Mouse (Mus musculus) intestine, postnatal 0 days (tissue): Measurements from ENCODE around the gene Cmtm4. TPM values are rescaled to one million over a fixed set of nuclear protein-coding genes. Genes with fewer than 3 reads are reported as not detected.

ENCODE experiments used
- ATAC-seq: fragments of 200-750 bp; cut with Nextera tagmentation; 2 replicates; pipeline ENCODE4 v1.8.0; 2017; ENCODE audit warnings: mild to moderate bottlenecking, moderate TSS enrichment, moderate library complexity
- H3K27ac ChIP-seq: fragments of 300-500 bp; sonication (generic); 2 replicates; pipeline ENCODE4 v1.5.1; 2014; ENCODE audit warnings: mild to moderate bottlenecking, low read depth, low read length, moderate library complexity
- H3K27me3 ChIP-seq: fragments of 300-500 bp; sonication (generic); replicated peaks from 2 replicates; pipeline ENCODE4 v1.6.1; 2014; ENCODE audit warnings: low read length, mixed read lengths; ENCODE audit not compliant: control insufficient read depth, insufficient read depth
- H3K36me3 ChIP-seq: fragments of 300-500 bp; sonication (generic); 2 replicates; pipeline ENCODE4 v1.6.1; 2014; ENCODE audit warnings: mild to moderate bottlenecking, moderate library complexity; ENCODE audit not compliant: control insufficient read depth, insufficient read depth
- H3K4me1 ChIP-seq: fragments of 300-500 bp; sonication (generic); replicated peaks from 2 replicates; pipeline ENCODE4 v1.6.1; 2014; ENCODE audit warnings: antibody characterized with exemption, low read length, mixed read lengths; ENCODE audit not compliant: control insufficient read depth, insufficient read depth
- H3K4me2 ChIP-seq: fragments of 300-500 bp; sonication (generic); replicated peaks from 2 replicates; pipeline ENCODE4 v1.6.1; 2014; ENCODE audit warnings: low read depth, mild to moderate bottlenecking, moderate library complexity
- H3K4me3 ChIP-seq: fragments of 300-500 bp; sonication (generic); 2 replicates; pipeline ENCODE4 v1.5.1; 2014; ENCODE audit warnings: low read depth, low read length
- H3K9ac ChIP-seq: fragments of 300-500 bp; sonication (generic); 2 replicates; pipeline ENCODE4 v1.6.1; 2014; ENCODE audit warnings: mild to moderate bottlenecking, low read depth, low read length
- H3K9me3 ChIP-seq: fragments of 300-500 bp; sonication (generic); 2 replicates; pipeline ENCODE4 v1.6.1; 2016; ENCODE audit warnings: mixed run types; ENCODE audit not compliant: control insufficient read depth
- CTCF ChIP-seq: sonication (generic); IDR thresholded peaks from 2 replicates; pipeline ENCODE4 v1.5.1; 2016; ENCODE audit warnings: low read depth, mild to moderate bottlenecking, control low read depth, antibody characterized with exemption, moderate library complexity
- WGBS: fragments of 180-500 bp; shearing (Covaris S2); extraction: QIAGEN DNeasy Blood & Tissue Kit; methylation state at CpG from one replicate; pipeline ENCODE4 v1.1.7; 2014; 5-methylcytosine and 5-hydroxymethylcytosine counted together
- polyA plus RNA-seq: library from polyadenylated mRNA; unstranded; fragments of >200 nt; fragmentation: Nextera tagmentation; extraction: Ambion mirVana; gene quantifications from 2 replicates; pipeline ENCODE4 v1.2.1, GENCODE M21; 2015

Cmtm4 gene
- polyA plus RNA-seq, 1 experiment from 2014 or later, result 5.9 TPM

DNA sequence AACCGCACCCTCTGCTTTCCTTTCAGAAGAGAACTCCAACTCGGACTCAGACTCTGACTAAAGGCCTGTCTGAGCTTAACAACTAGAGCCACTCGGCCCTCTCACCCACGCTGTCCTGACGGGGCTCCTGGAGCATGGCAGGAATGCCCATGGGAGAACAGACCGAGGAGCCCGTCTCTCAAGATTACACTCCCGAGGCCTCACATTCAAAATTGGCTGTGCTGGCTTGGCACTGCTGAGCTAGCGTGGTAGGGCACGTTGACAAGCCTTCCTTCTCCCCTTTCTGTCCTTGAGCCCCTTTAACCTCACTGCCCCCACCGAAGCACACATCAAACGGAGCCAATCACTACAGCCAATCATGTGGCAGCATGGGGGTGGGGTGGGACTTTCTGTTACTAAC, 48.9 kb downstream of the Cmtm4 start:
- H3K9me3 ChIP-seq, result no peaks in the 10 kb centered on the region
- TF ChIP-seq CTCF, result no peak
- H3K36me3 ChIP-seq, result peaks cover 16% of the 10 kb centered on the region
- no peak overlapping the region for H3K27ac ChIP-seq
- no peaks in the 10 kb centered on the region for H3K27me3 ChIP-seq
- H3K9ac ChIP-seq, result no peak overlapping the region
- 0 out of 2 replicates have a peak, but pooled peaks cover 2% of the 10 kb centered on the region for H3K4me1 ChIP-seq
- ATAC-seq, result no peak
- no peak overlapping the region for H3K4me3 ChIP-seq
- WGBS, result 70% methylated on average over 12 of the region's 12 CpGs
- no peak overlapping the region for H3K4me2 ChIP-seq

DNA sequence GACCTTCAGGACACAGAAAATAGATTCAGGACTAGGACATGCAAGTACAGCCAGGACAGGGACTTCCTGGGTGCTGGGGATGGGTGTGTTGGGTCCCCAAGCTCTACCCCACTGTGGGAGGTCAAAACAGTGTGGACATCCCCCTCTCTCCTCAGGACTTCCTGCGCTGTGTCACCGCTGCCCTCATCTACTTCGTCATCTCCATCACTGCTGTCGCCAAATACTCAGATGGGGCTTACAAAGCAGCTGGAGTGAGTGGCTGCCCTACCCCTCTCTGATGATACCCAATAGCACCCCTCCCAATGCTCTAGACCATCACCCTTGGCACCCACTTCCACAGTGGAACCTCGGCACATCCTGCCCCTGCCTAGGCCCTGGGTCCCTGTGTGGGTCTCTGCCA, 51.0 kb downstream of the Cmtm4 start:
- 92% methylated on average over 5 of the region's 5 CpGs for WGBS

DNA sequence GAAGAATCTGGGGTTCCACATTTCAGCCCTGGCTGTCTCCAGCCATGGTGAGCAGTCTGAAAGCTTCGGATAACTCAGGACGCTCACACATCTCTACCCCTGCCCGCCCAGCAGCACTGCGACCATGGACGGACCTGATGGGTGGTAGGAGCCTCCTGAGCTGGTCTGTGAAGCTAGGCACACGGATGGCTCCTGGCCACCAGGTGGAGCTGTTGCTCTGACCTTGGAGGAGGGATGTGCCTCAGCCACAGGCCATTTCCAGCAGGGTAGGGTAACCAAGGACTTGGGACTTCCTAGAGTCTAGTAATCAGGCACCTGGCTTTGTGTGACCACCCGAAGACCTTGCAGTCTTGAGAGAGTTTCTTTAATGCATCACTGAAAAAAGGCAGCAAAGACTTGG, 51.6 kb downstream of the Cmtm4 start:
- Histone ChIP-seq H3K4me3 (no peak overlapping the region), H3K27me3 (no peaks in the 10 kb centered on the region), H3K36me3 (peaks cover 11% of the 10 kb centered on the region), H3K27ac (no peak overlapping the region), H3K9me3 (no peaks in the 10 kb centered on the region), H3K9ac (no peak overlapping the region), H3K4me2 (no peak overlapping the region), H3K4me1 (0 out of 2 replicates have a peak, but pooled peaks cover 3% of the 10 kb centered on the region)
- peak; percentile 98 for TF ChIP-seq CTCF
- ATAC-seq, result peak; percentile 59
- WGBS, result 9% methylated on average over 7 of the region's 7 CpGs

More for the DNA sequence above, 51.0 kb downstream of the Cmtm4 start:
- Histone ChIP-seq H3K9ac (no peak overlapping the region), H3K4me1 (no peaks in the 10 kb centered on the region), H3K36me3 (peaks cover 11% of the 10 kb centered on the region), H3K9me3 (no peaks in the 10 kb centered on the region), H3K4me3 (no peak overlapping the region), H3K4me2 (no peak overlapping the region), H3K27ac (no peak overlapping the region; the same call in 1 of the 2 replicates), H3K27me3 (no peaks in the 10 kb centered on the region)
- no peak for ATAC-seq
- TF ChIP-seq CTCF, result no peak

DNA sequence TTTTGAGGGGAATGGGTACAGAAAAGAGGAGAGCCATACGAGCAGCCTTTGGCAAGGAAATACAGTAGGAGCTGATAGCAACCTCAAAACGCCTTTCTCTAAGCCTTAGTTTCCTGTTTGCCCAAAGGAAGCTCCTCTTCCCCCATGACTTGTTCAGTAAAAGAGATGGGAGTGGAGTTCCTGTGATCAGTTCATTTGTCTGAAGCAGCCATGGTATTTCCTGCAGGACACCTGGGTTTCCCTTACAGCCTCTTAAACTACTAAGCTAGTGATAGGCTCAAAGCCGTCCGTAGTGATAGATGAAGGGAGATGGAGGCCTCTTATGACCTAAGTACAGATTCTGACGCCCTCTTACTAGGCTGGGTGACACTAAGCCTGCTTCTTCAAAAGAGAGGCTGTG, 53.2 kb downstream of the Cmtm4 start:
- no peak for ATAC-seq
- WGBS, result 73% methylated on average over 5 of the region's 5 CpGs
- no peak overlapping the region for H3K27ac ChIP-seq
- H3K4me1 ChIP-seq, result 0 out of 2 replicates have a peak, but pooled peaks cover 3% of the 10 kb centered on the region
- peaks cover 6% of the 10 kb centered on the region; the same call in 1 of the 2 replicates for H3K36me3 ChIP-seq
- no peaks in the 10 kb centered on the region for H3K9me3 ChIP-seq
- no peak overlapping the region for H3K4me2 ChIP-seq
- no peak overlapping the region for H3K4me3 ChIP-seq
- no peak for TF ChIP-seq CTCF
- H3K27me3 ChIP-seq, result no peaks in the 10 kb centered on the region
- H3K9ac ChIP-seq, result no peak overlapping the region

DNA sequence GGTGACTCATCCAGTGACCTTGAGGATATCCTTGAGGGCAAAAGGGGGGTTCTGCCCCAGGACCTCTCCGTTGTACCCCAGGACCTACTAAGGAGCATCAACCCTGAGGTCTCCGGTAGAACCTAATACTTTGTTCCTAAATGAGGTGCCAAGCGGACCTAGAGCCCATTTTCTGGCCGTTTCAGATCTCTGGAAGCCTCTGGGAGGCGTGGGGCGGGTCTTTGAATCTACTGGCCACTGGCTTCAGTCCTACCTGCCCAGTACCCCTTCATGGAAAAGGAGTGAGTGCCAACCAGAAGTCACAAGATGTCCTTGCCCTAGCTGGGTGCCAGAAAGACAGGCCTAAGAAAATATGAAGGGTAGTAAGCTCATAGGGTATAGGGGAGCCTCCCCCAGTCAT, 53.9 kb downstream of the Cmtm4 start:
- no peak for TF ChIP-seq CTCF
- Histone ChIP-seq H3K4me1 (0 out of 2 replicates have a peak, but pooled peaks cover 3% of the 10 kb centered on the region), H3K27me3 (no peaks in the 10 kb centered on the region), H3K4me3 (peak overlapping the region; percentile 45), H3K9ac (no peak overlapping the region), H3K4me2 (peak overlapping the region; percentile 70), H3K27ac (no peak overlapping the region), H3K36me3 (peaks cover 6% of the 10 kb centered on the region; the same call in 1 of the 2 replicates), H3K9me3 (no peaks in the 10 kb centered on the region)
- 57% methylated on average over 6 of the region's 6 CpGs for WGBS
- ATAC-seq, result no peak

DNA sequence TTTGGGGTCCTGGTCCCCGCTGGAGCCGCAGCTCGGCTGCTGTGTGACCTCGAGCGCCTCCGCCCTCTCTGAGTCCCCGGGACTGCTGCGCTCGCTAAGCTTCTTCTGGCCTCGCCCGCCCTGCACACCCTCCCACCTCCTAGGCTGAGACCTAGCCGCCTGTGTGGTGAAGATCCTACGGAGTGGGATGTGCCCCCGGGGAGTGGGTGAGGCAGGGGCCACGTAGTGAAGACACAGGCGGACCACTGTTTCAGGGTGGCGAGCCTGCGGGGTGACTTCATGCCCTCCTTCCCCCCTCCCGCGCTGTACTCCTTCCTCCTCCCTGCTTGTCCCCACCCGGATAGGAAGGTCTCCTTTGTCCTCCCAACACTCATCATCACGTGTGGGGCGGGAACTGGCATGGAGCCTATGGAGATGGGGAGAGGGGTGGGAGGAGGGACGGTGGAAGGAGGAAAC, 54.5 kb downstream of the Cmtm4 start:
- H3K9me3 ChIP-seq, result no peaks in the 10 kb centered on the region
- peak; percentile 59 for ATAC-seq
- peak overlapping the region; percentile 45 for H3K4me3 ChIP-seq
- WGBS, result 2% methylated on average over 24 of the region's 24 CpGs
- H3K27ac ChIP-seq, result peak overlapping the region; percentile 61
- H3K27me3 ChIP-seq, result no peaks in the 10 kb centered on the region
- no peak for TF ChIP-seq CTCF
- peaks cover 6% of the 10 kb centered on the region; the same call in 1 of the 2 replicates for H3K36me3 ChIP-seq
- peak overlapping the region; percentile 56 for H3K9ac ChIP-seq
- peak overlapping the region; percentile 70 for H3K4me2 ChIP-seq
- 0 out of 2 replicates have a peak, but pooled peaks cover 3% of the 10 kb centered on the region for H3K4me1 ChIP-seq
